Mouse (Mus musculus) heart, postnatal 0 days (tissue): ENCODE measurements around the gene Zzef1.

Experiments used
- CTCF ChIP-seq: IDR thresholded peaks from 2 replicates; pipeline ENCODE4 v1.5.1; 2016; ENCODE audit warnings: antibody characterized with exemption, control low read depth, low read depth
- EP300 ChIP-seq: IDR thresholded peaks from 2 replicates; pipeline ENCODE4 v1.6.1; 2016; ENCODE audit warnings: antibody characterized with exemption, low read depth

GRCm38 (mm10) chr11:72948254-72948653 is 152.2 kb downstream of the Zzef1 start:
- TF ChIP-seq CTCF (no peak), EP300 (no peak)
